Mouse (Mus musculus) olfactory bulb, adult 2 months (tissue): ENCODE data around the gene Olfr465-ps1. TPM values are rescaled to one million over a fixed set of nuclear protein-coding genes. Genes with fewer than 3 reads are reported as not detected.

ENCODE experiments used
- H3K27ac ChIP-seq: fragments of 200-500 bp; 2 replicates; pipeline ENCODE4 v1.5.1; 2012; ENCODE audit warnings: low read depth, low read length; ENCODE audit not compliant: insufficient read depth
- H3K4me1 ChIP-seq: fragments of 200-500 bp; 2 replicates; pipeline ENCODE4 v1.6.1; 2012; ENCODE audit warnings: low read length; ENCODE audit not compliant: control insufficient read depth, insufficient read depth
- H3K4me3 ChIP-seq: fragments of 200-500 bp; 2 replicates; pipeline ENCODE4 v1.5.1; 2012; ENCODE audit warnings: mild to moderate bottlenecking, low read depth, low read length, moderate library complexity; ENCODE audit not compliant: insufficient read depth
- CTCF ChIP-seq: fragments of 200-500 bp; IDR thresholded peaks from 2 replicates; pipeline ENCODE4 v1.5.1; 2012; ENCODE audit warnings: low read depth, mild to moderate bottlenecking, low read length, moderate library complexity; ENCODE audit not compliant: insufficient read depth
- POLR2A ChIP-seq: fragments of 200-500 bp; IDR thresholded peaks from 2 replicates; pipeline ENCODE4 v1.6.1; 2012; ENCODE audit warnings: mild to moderate bottlenecking, low read depth, low read length, moderate library complexity; ENCODE audit not compliant: insufficient read depth
- WGBS: fragments of 180-500 bp; shearing (Covaris S2); methylation state at CpG from one replicate; pipeline ENCODE4 v1.1.7; 2018; 5-methylcytosine and 5-hydroxymethylcytosine counted together
- polyA plus RNA-seq: library from polyadenylated mRNA; stranded (reverse); fragments of >200 nt; gene quantifications from 2 replicates; pipeline ENCODE4 v1.2.4, GENCODE M21; 2012; ENCODE audit warnings: low replicate concordance; ENCODE audit not compliant: missing spikeins, insufficient read depth, insufficient read length

Olfr465-ps1 gene
- polyA plus RNA-seq, 1 experiment: not detected

DNA sequence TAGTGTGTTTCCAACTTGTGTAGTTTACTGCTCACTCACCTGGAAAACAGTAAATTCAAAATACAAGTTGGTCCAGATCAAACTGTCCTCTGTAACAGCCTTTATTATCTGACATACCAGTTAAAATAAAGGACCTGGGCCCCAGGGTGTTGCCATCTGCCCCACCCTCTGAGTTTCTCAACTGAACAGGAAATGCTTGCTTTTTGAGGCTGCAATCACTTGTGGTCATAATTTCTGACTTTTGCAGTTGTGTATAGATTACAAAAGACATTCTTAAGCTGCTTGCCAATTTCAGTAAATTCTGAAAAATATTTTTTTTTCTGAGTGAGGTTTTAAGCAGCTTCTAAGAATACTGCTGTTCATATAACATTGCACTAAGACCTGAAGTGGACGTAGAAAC is 15.8 kb upstream of the Olfr465-ps1 start:
- H3K4me1 ChIP-seq: no peaks in the 10 kb centered on the region
- TF ChIP-seq CTCF (no peak), POLR2A (no peak)
- 88% methylated on average over 1 of the region's 1 CpGs for WGBS
- H3K4me3 ChIP-seq: no peak overlapping the region
- no peak overlapping the region for H3K27ac ChIP-seq

DNA sequence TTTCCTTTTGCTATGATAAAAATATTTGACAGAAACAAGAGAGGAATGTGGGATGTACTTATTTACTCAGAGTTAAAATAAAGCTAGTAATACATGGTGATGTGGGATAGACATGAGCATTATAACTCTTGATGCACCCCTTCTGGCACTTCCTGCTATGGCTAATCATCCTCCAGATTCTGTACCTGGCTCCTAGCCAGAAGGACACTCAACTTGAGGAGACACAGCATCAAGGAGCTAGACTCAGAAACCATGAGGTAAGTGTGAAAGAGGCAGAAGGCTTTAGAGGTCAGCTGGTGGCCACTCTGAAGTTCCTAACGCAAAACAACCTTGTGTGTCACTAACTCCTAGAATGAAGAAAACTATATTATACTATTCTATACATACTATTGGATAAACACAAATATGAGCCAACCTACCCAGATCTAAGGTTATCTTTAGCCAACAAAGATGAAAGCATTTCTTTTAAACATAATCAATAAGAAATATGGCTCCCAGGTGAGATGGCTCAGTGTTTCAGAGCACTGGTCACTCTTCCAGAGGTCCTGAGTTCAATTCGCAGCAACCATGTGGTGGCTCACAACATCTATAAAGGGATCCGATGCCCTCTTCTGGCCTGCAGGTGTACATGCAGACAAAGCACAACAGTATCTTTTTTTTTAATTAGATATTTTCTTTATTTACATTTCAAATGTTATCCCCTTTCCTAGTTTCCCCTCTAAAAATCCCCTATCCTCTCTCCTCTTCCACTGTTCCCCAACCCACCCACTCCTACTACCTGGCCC is 10.6 kb upstream of the Olfr465-ps1 start:
- no peak overlapping the region for H3K27ac ChIP-seq
- H3K4me1 ChIP-seq: no peaks in the 10 kb centered on the region
- TF ChIP-seq POLR2A: no peak
- no peak for TF ChIP-seq CTCF
- no peak overlapping the region for H3K4me3 ChIP-seq
- WGBS: 72% methylated on average over 3 of the region's 3 CpGs

DNA sequence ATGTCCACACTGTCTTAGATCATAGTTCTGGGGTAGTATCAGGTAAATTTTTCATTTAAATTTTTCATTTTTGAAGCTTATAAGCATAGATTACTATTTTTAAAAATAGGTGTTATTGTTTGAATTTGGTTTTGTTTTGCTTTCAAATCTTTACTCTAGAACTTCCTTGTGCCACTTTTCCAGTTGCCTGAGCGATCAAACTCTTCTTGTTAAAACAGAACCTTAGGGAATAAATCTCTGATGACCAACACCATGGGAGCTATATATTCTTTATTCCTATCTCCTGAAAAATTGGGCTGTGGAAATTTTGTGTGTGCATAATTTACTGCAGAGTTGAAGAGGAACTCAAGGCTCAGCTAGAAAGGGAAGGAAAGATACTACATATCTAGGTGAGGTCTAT is 12.1 kb downstream of the Olfr465-ps1 start, which contains the start of gene Olfr466:
TSS of gene Olfr466 (plus strand) at position 301 of the 400 bp plus-strand sequence.
- TF ChIP-seq CTCF: no peak
- no peak for TF ChIP-seq POLR2A
- Histone ChIP-seq H3K27ac (no peak within 1 kb of the TSS), H3K4me1 (no peaks in the 10 kb centered on the region), H3K4me3 (no peak within 1 kb of the TSS)
- 78% methylated on average over 1 of the region's 1 CpGs for WGBS

DNA sequence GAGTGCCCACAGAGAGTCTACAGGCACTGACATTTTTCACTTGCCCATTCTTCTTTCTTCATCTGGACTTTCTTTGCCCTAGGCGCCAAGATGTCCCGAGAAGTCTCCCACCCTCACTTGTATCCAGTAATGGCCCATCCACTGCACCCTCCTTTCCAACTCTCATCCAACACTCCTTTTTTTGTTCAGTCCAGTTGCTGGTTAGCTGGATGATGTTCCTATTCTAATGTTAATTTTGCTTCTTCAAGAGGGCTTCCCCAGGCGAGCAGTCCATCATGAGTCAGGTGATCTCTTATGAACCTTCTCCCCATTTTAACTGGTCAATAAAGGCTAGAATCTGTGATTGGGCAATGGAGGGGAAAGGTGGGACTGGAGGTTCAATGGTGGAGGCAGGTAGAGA is 36.2 kb downstream of the Olfr465-ps1 start:
- TF ChIP-seq POLR2A: no peak
- TF ChIP-seq CTCF: no peak
- Histone ChIP-seq H3K4me3 (no peak overlapping the region), H3K4me1 (peaks cover 6% of the 10 kb centered on the region), H3K27ac (no peak overlapping the region)
- WGBS: 83% methylated on average over 3 of the region's 3 CpGs

DNA sequence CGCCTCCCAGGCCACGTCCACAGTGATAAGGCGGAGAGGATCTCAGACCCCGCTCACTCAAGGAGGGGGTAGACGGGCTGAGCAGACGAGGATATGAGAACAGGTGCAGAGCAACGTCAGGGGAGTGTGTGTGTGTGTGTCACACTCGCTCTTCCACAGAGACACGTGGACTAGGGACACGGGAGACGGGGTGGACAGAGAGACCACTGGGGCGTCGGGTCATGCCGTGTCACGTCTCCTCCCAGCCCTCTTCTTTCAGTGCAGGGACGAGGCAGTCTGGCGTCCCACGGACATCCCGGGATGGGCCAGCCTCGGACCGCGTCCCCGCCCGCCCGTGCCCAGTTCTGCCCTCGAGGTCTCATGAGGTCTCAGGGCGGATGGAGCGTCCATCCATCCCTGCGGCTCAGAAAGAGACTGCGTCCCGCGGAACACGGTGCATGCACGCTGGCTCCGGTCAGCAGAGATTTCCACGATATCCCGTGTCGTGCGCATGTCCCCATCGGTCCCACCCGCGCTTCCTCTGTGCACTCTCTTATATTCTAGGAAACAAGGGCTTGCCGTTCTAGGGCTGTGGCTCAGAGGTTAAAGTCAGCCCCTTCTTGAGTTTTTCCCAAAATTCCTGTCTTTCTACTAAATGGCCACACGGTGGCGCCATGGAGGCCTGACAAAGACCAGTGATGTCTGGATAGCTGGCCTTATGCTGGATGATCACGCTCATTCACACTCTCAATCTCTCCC is 38.0 kb downstream of the Olfr465-ps1 start:
- Histone ChIP-seq H3K4me3 (peak overlapping the region; percentile 38), H3K4me1 (peaks cover 6% of the 10 kb centered on the region), H3K27ac (no peak overlapping the region)
- 25% methylated on average over 46 of the region's 46 CpGs for WGBS
- TF ChIP-seq POLR2A (no peak), CTCF (peak; percentile 22; the same call in 1 of the 2 replicates)

DNA sequence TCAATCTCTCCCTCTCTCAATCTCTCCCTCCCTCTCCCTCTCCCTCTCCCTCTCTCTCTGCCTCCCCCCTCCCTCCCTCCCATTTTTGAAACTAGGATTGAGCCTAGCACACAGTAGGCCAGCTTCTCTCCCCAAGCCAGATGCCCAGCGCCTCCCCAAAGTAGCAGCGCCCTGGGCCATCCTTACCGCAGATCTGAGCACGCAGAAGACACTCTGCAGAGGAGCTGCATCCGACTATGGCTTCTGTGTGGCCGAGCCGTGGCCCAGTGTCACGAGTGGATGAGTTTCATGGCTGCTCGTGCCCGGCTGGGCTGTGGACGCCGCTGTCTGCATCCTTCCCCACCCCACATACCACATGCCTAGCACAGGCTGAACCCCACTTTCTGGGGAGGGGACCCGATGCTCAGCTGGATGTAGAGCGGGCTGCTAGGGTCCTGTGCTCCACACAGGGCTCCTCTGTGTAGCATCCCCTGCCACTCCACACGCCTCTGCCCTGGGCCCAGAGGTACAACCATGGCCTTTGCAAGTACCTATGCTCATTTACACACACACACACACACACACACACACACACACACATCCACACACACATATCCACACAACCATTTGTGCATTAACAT is 38.7 kb downstream of the Olfr465-ps1 start:
- no peak for TF ChIP-seq CTCF
- no peak for TF ChIP-seq POLR2A
- 61% methylated on average over 15 of the region's 15 CpGs for WGBS
- Histone ChIP-seq H3K4me3 (no peak overlapping the region), H3K4me1 (peaks cover 6% of the 10 kb centered on the region), H3K27ac (no peak overlapping the region)

Other genes with a start within 250 kb of the Olfr465-ps1 start
- gene Cntnap3, start 234.1 kb upstream of the Olfr465-ps1 start, polyA plus RNA-seq: not detected in 2 replicates
- not detected in 2 replicates for gene Spata31, start 220.7 kb upstream of the Olfr465-ps1 start, polyA plus RNA-seq
- not detected in 2 replicates for gene Spata31d1c, start 105.0 kb upstream of the Olfr465-ps1 start, polyA plus RNA-seq
- not detected in 2 replicates for gene Prss47, start 85.3 kb upstream of the Olfr465-ps1 start, polyA plus RNA-seq
- not detected in 2 replicates for gene Mfsd14b, start 25.1 kb upstream of the Olfr465-ps1 start, polyA plus RNA-seq
- gene Olfr466, start 12.2 kb downstream of the Olfr465-ps1 start, polyA plus RNA-seq: not detected in 2 replicates
- not detected in 2 replicates for gene Nlrp4f, start 67.9 kb downstream of the Olfr465-ps1 start, polyA plus RNA-seq
- gene Gm10775, start 121.5 kb downstream of the Olfr465-ps1 start, polyA plus RNA-seq: not detected in 2 replicates
- gene Zfp369, start 140.7 kb downstream of the Olfr465-ps1 start, polyA plus RNA-seq: not detected in 2 replicates